Mouse (Mus musculus) midbrain, embryonic 16.5 days (tissue): ENCODE measurements at regions not wholly inside any gene's neighbourhood (a gene's known extent, or its start where the extent isn't known, plus 50 kb on each side); places are given as distances from the start of the nearest gene placed in this dataset.
"Not testable (repeated sequence)": the region's sequence is repeated elsewhere in the genome, so short reads cannot be mapped to it uniquely, and the experiment has no call there.

ENCODE experiments used
- ATAC-seq: fragments of 200-750 bp; cut with Nextera tagmentation; 2 replicates; pipeline ENCODE4 v1.8.0; 2017; ENCODE audit warnings: moderate TSS enrichment
- H3K27ac ChIP-seq: fragments of 300-500 bp; sonication (generic); 2 replicates; pipeline ENCODE4 v1.5.1; 2014; ENCODE audit warnings: mild to moderate bottlenecking, low read length, mixed read lengths
- H3K27me3 ChIP-seq: fragments of 300-500 bp; sonication (generic); 2 replicates; pipeline ENCODE4 v1.6.1; 2014; ENCODE audit warnings: low read depth, low read length, mixed read lengths; ENCODE audit not compliant: control insufficient read depth, insufficient read depth
- H3K36me3 ChIP-seq: fragments of 300-500 bp; sonication (generic); 2 replicates; pipeline ENCODE4 v1.6.1; 2014; ENCODE audit warnings: mild to moderate bottlenecking, low read length, moderate library complexity, mixed read lengths; ENCODE audit not compliant: control insufficient read depth, insufficient read depth
- H3K4me1 ChIP-seq: fragments of 300-500 bp; sonication (generic); 2 replicates; pipeline ENCODE4 v1.6.1; 2014; ENCODE audit warnings: mild to moderate bottlenecking, low read length, mixed read lengths; ENCODE audit not compliant: control insufficient read depth, insufficient read depth
- H3K4me2 ChIP-seq: fragments of 300-500 bp; sonication (generic); 2 replicates; pipeline ENCODE4 v1.6.1; 2014; ENCODE audit warnings: mild to moderate bottlenecking, low read length, mixed read lengths
- H3K4me3 ChIP-seq: fragments of 300-500 bp; sonication (generic); 2 replicates; pipeline ENCODE4 v1.5.1; 2014; ENCODE audit warnings: low read depth, mild to moderate bottlenecking, low read length, moderate library complexity, mixed read lengths
- H3K9ac ChIP-seq: fragments of 300-500 bp; sonication (generic); 2 replicates; pipeline ENCODE4 v1.6.1; 2014; ENCODE audit warnings: low read depth, low read length, mixed read lengths
- H3K9me3 ChIP-seq: fragments of 300-500 bp; sonication (generic); replicated peaks from 2 replicates; pipeline ENCODE4 v1.6.1; 2014; ENCODE audit warnings: mild to moderate bottlenecking, low read length, mixed read lengths; ENCODE audit not compliant: control insufficient read depth, poor library complexity, severe bottlenecking
- WGBS: fragments of 180-500 bp; shearing (Covaris S2); extraction: QIAGEN DNeasy Blood & Tissue Kit; methylation state at CpG from one replicate; pipeline ENCODE4 v1.1.7; 2014; 5-methylcytosine and 5-hydroxymethylcytosine counted together

GRCm38 (mm10) chr14:102199430-102199829, 469.7 kb downstream of the Lmo7 start:
- no peaks in the 10 kb centered on the region for H3K27me3 ChIP-seq
- no peaks in the 10 kb centered on the region for H3K4me1 ChIP-seq
- 89% methylated on average over 6 of the region's 6 CpGs for WGBS
- H3K36me3 ChIP-seq: no peaks in the 10 kb centered on the region
- H3K4me2 ChIP-seq: no peak overlapping the region
- no peaks in the 10 kb centered on the region for H3K9me3 ChIP-seq
- ATAC-seq: no peak
- no peak overlapping the region for H3K27ac ChIP-seq
- no peak overlapping the region for H3K9ac ChIP-seq
- H3K4me3 ChIP-seq: no peak overlapping the region

GRCm38 (mm10) chr14:102190786-102191185, 461.0 kb downstream of the Lmo7 start:
- no peak for ATAC-seq
- H3K27me3 ChIP-seq: no peaks in the 10 kb centered on the region
- no peaks in the 10 kb centered on the region for H3K4me1 ChIP-seq
- H3K4me3 ChIP-seq: no peak overlapping the region
- 85% methylated on average over 1 of the region's 1 CpGs for WGBS
- no peak overlapping the region for H3K27ac ChIP-seq
- no peaks in the 10 kb centered on the region for H3K9me3 ChIP-seq
- no peak overlapping the region for H3K4me2 ChIP-seq
- H3K9ac ChIP-seq: no peak overlapping the region
- H3K36me3 ChIP-seq: no peaks in the 10 kb centered on the region

GRCm38 (mm10) chr14:102181269-102181668, 451.5 kb downstream of the Lmo7 start:
- Histone ChIP-seq H3K9me3 (no peaks in the 10 kb centered on the region), H3K36me3 (no peaks in the 10 kb centered on the region), H3K9ac (no peak overlapping the region), H3K4me2 (no peak overlapping the region), H3K27ac (no peak overlapping the region), H3K4me3 (no peak overlapping the region), H3K27me3 (no peaks in the 10 kb centered on the region), H3K4me1 (no peaks in the 10 kb centered on the region)
- WGBS: 84% methylated on average over 3 of the region's 3 CpGs
- ATAC-seq: no peak

GRCm38 (mm10) chr14:102171775-102172174, 442.0 kb downstream of the Lmo7 start:
- no peak for ATAC-seq
- Histone ChIP-seq H3K27ac (no peak overlapping the region), H3K4me2 (no peak overlapping the region), H3K36me3 (no peaks in the 10 kb centered on the region), H3K4me1 (no peaks in the 10 kb centered on the region), H3K9me3 (no peaks in the 10 kb centered on the region), H3K4me3 (no peak overlapping the region), H3K9ac (no peak overlapping the region), H3K27me3 (no peaks in the 10 kb centered on the region)
- WGBS: 76% methylated on average over 2 of the region's 2 CpGs

- no peak overlapping the region for H3K4me2 ChIP-seq
- H3K27ac ChIP-seq: no peak overlapping the region
- WGBS: 92% methylated on average over 3 of the region's 3 CpGs
- H3K9me3 ChIP-seq: no peaks in the 10 kb centered on the region
- no peaks in the 10 kb centered on the region for H3K4me1 ChIP-seq
- no peaks in the 10 kb centered on the region for H3K36me3 ChIP-seq
- no peak overlapping the region for H3K9ac ChIP-seq
- ATAC-seq: no peak
- no peak overlapping the region for H3K4me3 ChIP-seq
- no peaks in the 10 kb centered on the region for H3K27me3 ChIP-seq
Observed at GRCm38 (mm10) chr14:102161291-102162284, 431.8 kb downstream of the Lmo7 start.

GRCm38 (mm10) chr14:102150410-102150809, 420.7 kb downstream of the Lmo7 start:
- 99% methylated on average over 4 of the region's 4 CpGs for WGBS
- H3K4me1 ChIP-seq, H3K27me3 ChIP-seq, ATAC-seq, H3K9ac ChIP-seq, H3K27ac ChIP-seq, H3K36me3 ChIP-seq, H3K9me3 ChIP-seq, H3K4me3 ChIP-seq, H3K4me2 ChIP-seq: not testable (repeated sequence)

GRCm38 (mm10) chr14:102142720-102143119, 413.0 kb downstream of the Lmo7 start:
- Histone ChIP-seq H3K4me3 (no peak overlapping the region), H3K27ac (no peak overlapping the region), H3K36me3 (no peaks in the 10 kb centered on the region), H3K9me3 (no peaks in the 10 kb centered on the region), H3K9ac (no peak overlapping the region), H3K27me3 (no peaks in the 10 kb centered on the region), H3K4me1 (no peaks in the 10 kb centered on the region), H3K4me2 (no peak overlapping the region)
- WGBS: 16% methylated on average over 2 of the region's 2 CpGs
- ATAC-seq: no peak

GRCm38 (mm10) chr14:102138936-102139335, 409.2 kb downstream of the Lmo7 start:
- no peak overlapping the region for H3K9ac ChIP-seq
- no peak overlapping the region for H3K4me2 ChIP-seq
- no peak for ATAC-seq
- 89% methylated on average over 1 of the region's 1 CpGs for WGBS
- no peaks in the 10 kb centered on the region for H3K27me3 ChIP-seq
- no peaks in the 10 kb centered on the region for H3K9me3 ChIP-seq
- no peak overlapping the region for H3K4me3 ChIP-seq
- no peaks in the 10 kb centered on the region for H3K4me1 ChIP-seq
- no peaks in the 10 kb centered on the region for H3K36me3 ChIP-seq
- H3K27ac ChIP-seq: no peak overlapping the region

- H3K9ac ChIP-seq: no peak overlapping the region
- no peaks in the 10 kb centered on the region for H3K27me3 ChIP-seq
- H3K4me2 ChIP-seq: no peak overlapping the region
- H3K4me3 ChIP-seq: no peak overlapping the region
- H3K36me3 ChIP-seq: no peaks in the 10 kb centered on the region
- WGBS: 57% methylated on average over 3 of the region's 3 CpGs
- H3K4me1 ChIP-seq: no peaks in the 10 kb centered on the region
- ATAC-seq: no peak
- no peaks in the 10 kb centered on the region for H3K9me3 ChIP-seq
- no peak overlapping the region for H3K27ac ChIP-seq
Observed at GRCm38 (mm10) chr14:102118166-102118565, 388.4 kb downstream of the Lmo7 start.
